Mouse (Mus musculus): ENCODE data around the gene Safb2.

GRCm38 (mm10) chr17:56560131-56560530 lies 24.3 kb downstream of the Safb2 start:
- TF ChIP-seq POLR2A (IDR thresholded peaks at IDR 0.05; ENCODE audit: borderline replicate concordance, extremely low read depth, insufficient read depth, insufficient read length, poor library complexity, severe bottlenecking), result no peak
- no peak for TF ChIP-seq CTCF (IDR thresholded peaks at IDR 0.05; ENCODE audit: borderline replicate concordance, extremely low read depth, insufficient read depth, insufficient read length)
